Comparison of ENCODE assay signal across 9 mouse cellular contexts in the genomic region with DNA sequence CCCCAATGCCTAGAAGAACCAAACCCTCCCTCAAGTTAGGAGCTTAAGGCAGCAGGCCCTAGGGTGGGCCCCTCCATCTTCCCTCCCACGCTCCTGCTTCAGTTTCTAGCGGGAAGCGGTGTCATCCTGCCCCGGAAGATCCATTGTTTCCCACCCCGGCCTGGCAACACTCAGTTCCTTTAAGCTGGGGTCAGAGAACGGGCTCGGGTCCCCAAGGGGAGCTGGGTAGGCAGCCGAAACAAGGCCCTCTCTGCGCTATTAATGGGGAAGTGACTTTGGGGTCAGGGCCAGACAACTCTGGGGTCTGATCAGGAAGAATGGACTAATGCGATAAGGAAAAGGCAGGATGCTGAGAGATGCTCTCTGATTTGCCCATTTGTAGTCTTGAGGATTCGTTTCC. TPM values are rescaled to one million over a fixed set of nuclear protein-coding genes. Genes with fewer than 3 reads are reported as not detected.
DNase-seq lines count a peak whose midpoint lies in the region; ATAC-seq and TF ChIP-seq lines count a peak whose summit lies in the region.
"Had no signal": no experiment of that assay in that cellular context is flagged by ENCODE, and none has a peak within 500 bp of the region (broad histone marks: within the 10 kb centered on the region; RNA-seq: fewer than 3 reads in every experiment).

No protein-coding gene starts in this region.

- no peak for DNase-seq in left cerebral cortex, adult 2 months (ENCODE audit: extremely low spot score in 1 of 2, low spot score in 2 of 2)
- no peak for DNase-seq in left cerebral cortex, postnatal 25 days (ENCODE audit: low spot score in 2 of 2)
- peak; percentile 45 for DNase-seq in cerebellum, adult 8-10 months
- DNase-seq in gastrocnemius, postnatal 25 days = peak; percentile 71
- DNase-seq in intestine, embryonic 14.5 days (ENCODE audit: low spot score) = peak; percentile 62

- peak overlapping the region; percentile 69 for H3K4me3 ChIP-seq in left cerebral cortex, adult 2 months
- peak overlapping the region; percentile 70 for H3K4me3 ChIP-seq in intestine, embryonic 14.5 days (ENCODE audit: low read depth, low read length)
- H3K4me3 ChIP-seq in liver, embryonic 15.5 days (replicated peaks) = peak overlapping the region; percentile 85
- peak overlapping the region; percentile 72 for H3K4me3 ChIP-seq in olfactory bulb, adult 2 months (ENCODE audit: insufficient read depth, low read depth, low read length)

- no peak for TF ChIP-seq CTCF in left cerebral cortex, adult 2 months (IDR thresholded peaks at IDR 0.05)
- TF ChIP-seq CTCF in olfactory bulb, adult 2 months (IDR thresholded peaks at IDR 0.05; ENCODE audit: insufficient read depth, low read depth, low read length) = no peak

- intact Hi-C loops in left cerebral cortex, adult 2 months (cut with DNase I) = no loop called here
- intact Hi-C loops in left cerebral cortex, postnatal 25 days (cut with DNase I) = loop anchor here (5.0 kb wide), 1 partner anchor 181 kb away; no protein-coding TSS in a partner anchor

- no peaks in the 10 kb centered on the region for H3K27me3 ChIP-seq in intestine, embryonic 14.5 days (replicated peaks; ENCODE audit: control insufficient read depth, insufficient read depth, low read length)
- H3K27me3 ChIP-seq in liver, embryonic 15.5 days = no peaks in the 10 kb centered on the region
- H3K27me3 ChIP-seq: Patski had no signal

- H3K9ac ChIP-seq in intestine, embryonic 14.5 days (ENCODE audit: low read length) = peak overlapping the region; percentile 96
- peak overlapping the region; percentile 94 for H3K9ac ChIP-seq in liver, embryonic 15.5 days

- H3K4me1 ChIP-seq in intestine, embryonic 14.5 days (replicated peaks; ENCODE audit: control insufficient read depth, insufficient read depth, low read length) = peaks cover 24% of the 10 kb centered on the region
- H3K4me1 ChIP-seq in liver, embryonic 15.5 days (replicated peaks) = peaks cover 39% of the 10 kb centered on the region
- H3K4me1 ChIP-seq in olfactory bulb, adult 2 months (ENCODE audit: control insufficient read depth, insufficient read depth, low read length) = peaks cover 25% of the 10 kb centered on the region

- peaks cover 25% of the 10 kb centered on the region for H3K36me3 ChIP-seq in intestine, embryonic 14.5 days (ENCODE audit: control insufficient read depth, insufficient read depth, low read length)
- H3K36me3 ChIP-seq in liver, embryonic 15.5 days (replicated peaks) = peaks cover 22% of the 10 kb centered on the region

- 29% methylated on average over 11 of the region's 11 CpGs for WGBS in intestine, embryonic 14.5 days
- WGBS in liver, embryonic 15.5 days (ENCODE audit: insufficient replicate concordance) = 11% methylated on average over 11 of the region's 11 CpGs
- WGBS in olfactory bulb, adult 2 months = 27% methylated on average over 11 of the region's 11 CpGs

- no peaks in the 10 kb centered on the region for H3K9me3 ChIP-seq in intestine, embryonic 14.5 days (ENCODE audit: control insufficient read depth, low read length)
- no peaks in the 10 kb centered on the region for H3K9me3 ChIP-seq in liver, embryonic 15.5 days (replicated peaks)

- ATAC-seq in intestine, embryonic 14.5 days (replicated peaks; ENCODE audit: low FRiP score, low TSS enrichment, low read depth) = no peak
- ATAC-seq in liver, embryonic 15.5 days (ENCODE audit: insufficient read depth) = no peak
- ATAC-seq in inflammation-experienced regulatory T-cells, adult 6 months = no peak

- no peak for TF ChIP-seq POLR2A in olfactory bulb, adult 2 months (IDR thresholded peaks at IDR 0.05; ENCODE audit: insufficient read depth, low read depth, low read length)

- H3K27ac ChIP-seq in left cerebral cortex, adult 2 months = peak overlapping the region; percentile 98
- H3K27ac ChIP-seq in intestine, embryonic 14.5 days (ENCODE audit: low read depth) = peak overlapping the region; percentile 97
- H3K27ac ChIP-seq in liver, embryonic 15.5 days (replicated peaks) = peak overlapping the region; percentile 97; the same call in 1 of the 2 replicates
- no peak overlapping the region; the same call in 1 of the 2 replicates for H3K27ac ChIP-seq in olfactory bulb, adult 2 months (ENCODE audit: insufficient read depth, low read depth, low read length)

- H3K4me2 ChIP-seq in intestine, embryonic 14.5 days (ENCODE audit: low read length) = peak overlapping the region; percentile 72
- H3K4me2 ChIP-seq in liver, embryonic 15.5 days = peak overlapping the region; percentile 96

RNA-seq across cellular contexts. Expression of a gene that starts 1.3 kb away (rescaled TPM):
- 1 to 10 TPM; 2.9 to 3.8 TPM for total RNA-seq in left cerebral cortex, adult 2 months (2021)
- total RNA-seq in left cerebral cortex, postnatal 25 days (2021) = 1 to 10 TPM; 3.6 to 3.8 TPM
- total RNA-seq in gastrocnemius, postnatal 25 days (2021) = 1 to 10 TPM; 6.1 to 7.0 TPM
- polyA plus RNA-seq in intestine, embryonic 14.5 days (2014; fragmentation: Nextera tagmentation; extraction: Ambion mirVana) = 34.8 and 38.4 TPM in 2 replicates
- 6.6 and 7.1 TPM in 2 replicates for polyA plus RNA-seq in liver, embryonic 15.5 days (2015; fragmentation: Nextera tagmentation; extraction: Ambion mirVana)
- not detected in 2 replicates for polyA plus RNA-seq in olfactory bulb, adult 2 months (2012; ENCODE audit: insufficient read depth, insufficient read length, low replicate concordance, missing spikeins)
- polyA plus RNA-seq in inflammation-experienced regulatory T-cells, adult 6 months (2017; shearing (Covaris generic)) = 1 to 10 TPM in 1 of 3 experiments, under 1 TPM in 2; 0.40 to 1.0 (median 0.74) TPM

RNA-seq across cellular contexts. Expression of a gene that starts 1.3 kb away (rescaled TPM):
- total RNA-seq in left cerebral cortex, adult 2 months (2021) = 10 to 100 TPM; 40.7 to 45.6 TPM
- total RNA-seq in left cerebral cortex, postnatal 25 days (2021) = 10 to 100 TPM; 35.9 to 41.3 TPM
- 10 to 100 TPM; 26.5 to 26.9 TPM for total RNA-seq in gastrocnemius, postnatal 25 days (2021)
- polyA plus RNA-seq in intestine, embryonic 14.5 days (2014; fragmentation: Nextera tagmentation; extraction: Ambion mirVana) = 23.3 and 23.8 TPM in 2 replicates
- polyA plus RNA-seq in liver, embryonic 15.5 days (2015; fragmentation: Nextera tagmentation; extraction: Ambion mirVana) = 9.6 and 11.0 TPM in 2 replicates
- polyA plus RNA-seq in olfactory bulb, adult 2 months (2012; ENCODE audit: insufficient read depth, insufficient read length, low replicate concordance, missing spikeins) = not detected in 2 replicates
- polyA plus RNA-seq in inflammation-experienced regulatory T-cells, adult 6 months (2017; shearing (Covaris generic)) = 10 to 100 TPM; 13.9 to 20.0 (median 18.4) TPM

RNA-seq across cellular contexts. Expression of a gene that starts 1.5 kb away (rescaled TPM):
- 100 to 1,000 TPM in 1 of 2 experiments, 10 to 100 TPM in 1; 94.0 to 113 TPM for total RNA-seq in left cerebral cortex, adult 2 months (2021)
- total RNA-seq in left cerebral cortex, postnatal 25 days (2021) = 100 to 1,000 TPM; 105 to 109 TPM
- 10 to 100 TPM; 60.4 to 65.0 TPM for total RNA-seq in gastrocnemius, postnatal 25 days (2021)
- polyA plus RNA-seq in intestine, embryonic 14.5 days (2014; fragmentation: Nextera tagmentation; extraction: Ambion mirVana) = 184 and 197 TPM in 2 replicates
- 77.2 and 88.0 TPM in 2 replicates for polyA plus RNA-seq in liver, embryonic 15.5 days (2015; fragmentation: Nextera tagmentation; extraction: Ambion mirVana)
- not detected in 2 replicates for polyA plus RNA-seq in olfactory bulb, adult 2 months (2012; ENCODE audit: insufficient read depth, insufficient read length, low replicate concordance, missing spikeins)
- 100 to 1,000 TPM; 108 to 130 (median 112) TPM for polyA plus RNA-seq in inflammation-experienced regulatory T-cells, adult 6 months (2017; shearing (Covaris generic))

RNA-seq across cellular contexts. Expression of a gene that starts 16.7 kb away (rescaled TPM):
- total RNA-seq in left cerebral cortex, adult 2 months (2021) = 10 to 100 TPM; 31.1 to 45.3 TPM
- 10 to 100 TPM; 23.3 to 25.3 TPM for total RNA-seq in left cerebral cortex, postnatal 25 days (2021)
- 10 to 100 TPM; 23.9 to 27.7 TPM for total RNA-seq in gastrocnemius, postnatal 25 days (2021)
- 29.1 and 29.6 TPM in 2 replicates for polyA plus RNA-seq in intestine, embryonic 14.5 days (2014; fragmentation: Nextera tagmentation; extraction: Ambion mirVana)
- polyA plus RNA-seq in liver, embryonic 15.5 days (2015; fragmentation: Nextera tagmentation; extraction: Ambion mirVana) = 4.0 TPM in 2 replicates
- 114 TPM in 1 of 2 replicates, not detected in the other for polyA plus RNA-seq in olfactory bulb, adult 2 months (2012; ENCODE audit: insufficient read depth, insufficient read length, low replicate concordance, missing spikeins)
- 10 to 100 TPM; 20.7 to 39.7 (median 35.5) TPM for polyA plus RNA-seq in inflammation-experienced regulatory T-cells, adult 6 months (2017; shearing (Covaris generic))

RNA-seq across cellular contexts. Expression of a gene that starts 27.6 kb away (rescaled TPM):
- total RNA-seq in left cerebral cortex, adult 2 months (2021) = 100 to 1,000 TPM; 406 to 416 TPM
- 100 to 1,000 TPM; 449 to 474 TPM for total RNA-seq in left cerebral cortex, postnatal 25 days (2021)
- 10 to 100 TPM; 12.0 to 13.9 TPM for total RNA-seq in gastrocnemius, postnatal 25 days (2021)
- polyA plus RNA-seq in intestine, embryonic 14.5 days (2014; fragmentation: Nextera tagmentation; extraction: Ambion mirVana) = 52.4 and 62.3 TPM in 2 replicates
- polyA plus RNA-seq in liver, embryonic 15.5 days (2015; fragmentation: Nextera tagmentation; extraction: Ambion mirVana) = 3.4 and 5.8 TPM in 2 replicates
- 175 and 278 TPM in 2 replicates for polyA plus RNA-seq in olfactory bulb, adult 2 months (2012; ENCODE audit: insufficient read depth, insufficient read length, low replicate concordance, missing spikeins)
- polyA plus RNA-seq in inflammation-experienced regulatory T-cells, adult 6 months (2017; shearing (Covaris generic)) = 10 to 100 TPM; 30.0 to 68.3 (median 60.9) TPM

Comparison
In these comparisons a context has a peak if more than half of its experiments do, and no peak if none do; other contexts are left out.
1. DNase-seq: peak in cerebellum, adult 8-10 months (single experiment), gastrocnemius, postnatal 25 days (single experiment) and intestine, embryonic 14.5 days (single experiment); none in left cerebral cortex, adult 2 months (0 of 2) and left cerebral cortex, postnatal 25 days (0 of 2).
2. RNA of a gene that starts 1.3 kb away (polyA plus RNA-seq): 23.3 to 23.8 TPM in intestine, embryonic 14.5 days, 13.9 to 20.0 TPM in inflammation-experienced regulatory T-cells, adult 6 months and 9.6 to 11.0 TPM in liver, embryonic 15.5 days; not detected in olfactory bulb, adult 2 months; every median in the first group is over 10 times any median in the second.
3. RNA of a gene that starts 1.5 kb away (polyA plus RNA-seq): 184 to 197 TPM in intestine, embryonic 14.5 days, 108 to 130 TPM in inflammation-experienced regulatory T-cells, adult 6 months and 77.2 to 88.0 TPM in liver, embryonic 15.5 days; not detected in olfactory bulb, adult 2 months; every median in the first group is over 10 times any median in the second.
4. Peak in every context shown above with its lines, with median percentiles within 50 percentile points of each other: H3K4me3 ChIP-seq.